Mouse (Mus musculus) right cerebral cortex, postnatal 4 days (tissue): ENCODE results near the gene Lactbl1.

Experiments
- DNase-seq: peaks from one replicate; pipeline ENCODE4 v3.0.0-alpha.2; 2022

Gene Lactbl1

DNA sequence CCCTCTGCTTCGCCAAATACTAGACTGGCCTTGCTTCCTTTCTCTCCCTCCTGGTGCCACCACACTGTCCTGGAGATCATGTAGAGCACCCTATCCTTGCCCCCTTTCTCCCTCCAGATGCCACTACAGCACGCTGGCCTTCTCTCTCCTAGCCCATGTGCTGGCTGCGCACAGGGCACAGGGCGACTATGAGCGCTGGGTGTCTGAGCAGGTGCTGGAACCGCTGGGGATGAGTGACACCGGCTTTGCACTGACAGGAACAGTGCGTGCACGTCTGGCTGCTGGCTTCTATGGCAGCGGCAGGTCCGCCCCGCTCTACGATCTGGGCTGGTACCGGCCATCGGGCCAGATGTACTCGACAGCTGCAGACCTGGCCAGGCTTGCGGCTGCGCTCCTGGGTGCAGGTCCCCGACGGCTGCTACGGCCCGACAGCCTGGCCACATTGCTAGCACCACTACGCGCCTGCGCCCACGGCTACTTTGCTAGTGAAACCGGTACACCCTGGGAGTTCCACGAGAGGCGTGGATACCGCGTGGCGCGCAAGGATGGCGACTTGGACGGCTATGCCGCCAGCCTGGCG, 14.7 kb downstream of the Lactbl1 start:
- no peak for DNase-seq

DNA sequence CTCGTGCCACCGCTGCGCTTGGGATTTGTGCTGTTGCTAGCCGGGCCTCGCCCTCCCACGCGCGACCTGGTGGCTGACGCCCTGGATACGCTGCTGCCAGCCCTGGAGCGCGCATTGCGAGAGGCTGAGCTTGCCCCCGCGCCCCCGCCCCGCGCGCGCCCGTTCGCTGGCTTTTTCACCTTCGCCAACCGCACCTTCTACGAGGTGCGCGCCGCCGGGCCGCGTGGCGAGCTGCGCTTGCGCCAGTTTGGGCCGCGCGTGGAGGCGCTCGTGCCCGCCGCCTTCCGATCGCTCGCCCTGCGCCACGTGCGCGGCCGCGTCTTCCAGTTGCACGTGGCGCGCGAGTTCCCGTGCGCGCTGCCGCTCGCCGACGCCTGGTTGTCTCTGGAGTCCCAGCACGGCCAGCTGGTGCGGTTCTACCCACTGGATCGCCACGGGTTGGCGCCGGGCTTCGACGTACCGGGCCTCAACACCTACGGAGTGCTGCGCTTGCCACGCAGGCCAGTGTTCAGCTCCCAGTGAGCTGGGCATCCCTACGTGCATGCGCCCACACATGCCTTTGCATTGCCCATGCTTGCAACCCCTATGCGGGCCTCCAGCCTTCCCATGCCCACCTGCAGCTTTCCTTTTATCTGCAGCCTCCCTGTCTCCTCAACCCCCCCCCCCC, 15.3 kb downstream of the Lactbl1 start:
- peak; percentile 84 for DNase-seq

DNA sequence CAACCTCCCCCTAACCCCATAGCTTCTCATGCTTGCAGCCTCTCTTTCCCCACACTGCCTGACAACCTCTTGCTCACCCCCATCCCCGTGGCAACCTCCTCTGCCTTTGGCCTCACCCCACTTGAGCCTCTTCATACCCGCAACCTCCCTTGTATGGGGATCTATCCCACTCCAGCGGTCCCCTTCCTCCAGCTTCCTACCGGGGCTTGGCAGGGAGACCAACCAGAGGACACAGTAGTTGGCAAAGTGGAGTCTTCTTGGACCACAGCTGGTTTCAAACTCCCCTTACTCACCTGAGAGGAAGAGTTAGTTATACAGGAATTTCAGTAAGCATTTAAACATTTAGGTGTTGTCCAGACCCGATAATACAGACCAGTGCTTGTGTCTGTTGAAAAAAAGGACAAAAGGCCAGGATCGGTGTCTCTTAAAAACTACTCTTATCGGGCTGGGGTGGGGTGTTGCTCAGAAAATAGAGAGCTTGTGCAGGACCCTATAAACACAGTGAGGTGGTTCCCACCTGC, 15.9 kb downstream of the Lactbl1 start:
- no peak for DNase-seq

DNA sequence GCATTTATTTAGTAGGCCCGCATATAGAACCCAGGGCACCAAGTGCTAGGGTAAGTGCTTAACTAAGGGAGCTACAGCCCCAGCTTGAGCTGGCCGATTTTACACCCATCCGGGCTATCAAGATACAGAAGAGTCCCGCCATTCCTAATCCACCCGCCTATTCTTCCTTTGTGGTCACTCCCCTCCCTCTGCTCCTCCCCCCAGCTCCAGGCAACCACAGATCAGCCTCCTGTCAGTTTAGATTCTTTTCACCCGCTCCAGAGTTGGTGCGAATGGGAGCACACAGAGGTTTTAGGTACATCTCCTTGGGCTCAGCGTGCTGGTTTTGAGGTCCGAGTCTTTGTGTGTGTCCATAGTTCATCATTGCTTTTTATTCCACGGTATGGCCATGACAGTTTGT, 16.5 kb downstream of the Lactbl1 start:
- DNase-seq: no peak

DNA sequence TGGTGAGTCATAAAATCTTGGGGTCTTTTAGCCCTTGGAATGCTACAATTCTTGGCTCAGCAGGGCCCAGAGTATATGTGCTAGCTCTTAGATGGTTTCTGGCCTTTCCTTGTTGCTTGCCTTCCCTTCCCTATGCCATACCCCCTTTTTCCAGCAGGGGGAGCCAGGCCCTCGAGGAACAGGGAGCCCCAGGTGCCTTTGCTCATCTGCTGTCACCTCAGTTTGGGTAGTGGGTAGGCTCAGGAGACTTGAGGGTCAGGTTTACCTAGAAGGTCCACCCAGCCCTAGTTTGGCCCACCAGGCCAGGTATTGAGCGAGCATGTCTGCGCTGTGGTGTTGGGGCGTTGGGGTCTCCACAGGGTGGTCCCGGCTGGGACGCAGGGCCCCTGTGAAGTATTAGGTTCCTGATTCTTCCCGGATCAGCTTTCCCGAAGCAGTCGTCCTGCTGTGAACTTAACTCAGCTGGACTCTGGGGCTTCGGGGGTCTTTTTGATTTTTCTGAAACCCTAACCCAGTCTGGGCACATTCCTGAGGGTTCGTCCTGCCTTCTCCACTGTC, 26.6 kb downstream of the Lactbl1 start:
- peak; percentile 94 for DNase-seq

DNA sequence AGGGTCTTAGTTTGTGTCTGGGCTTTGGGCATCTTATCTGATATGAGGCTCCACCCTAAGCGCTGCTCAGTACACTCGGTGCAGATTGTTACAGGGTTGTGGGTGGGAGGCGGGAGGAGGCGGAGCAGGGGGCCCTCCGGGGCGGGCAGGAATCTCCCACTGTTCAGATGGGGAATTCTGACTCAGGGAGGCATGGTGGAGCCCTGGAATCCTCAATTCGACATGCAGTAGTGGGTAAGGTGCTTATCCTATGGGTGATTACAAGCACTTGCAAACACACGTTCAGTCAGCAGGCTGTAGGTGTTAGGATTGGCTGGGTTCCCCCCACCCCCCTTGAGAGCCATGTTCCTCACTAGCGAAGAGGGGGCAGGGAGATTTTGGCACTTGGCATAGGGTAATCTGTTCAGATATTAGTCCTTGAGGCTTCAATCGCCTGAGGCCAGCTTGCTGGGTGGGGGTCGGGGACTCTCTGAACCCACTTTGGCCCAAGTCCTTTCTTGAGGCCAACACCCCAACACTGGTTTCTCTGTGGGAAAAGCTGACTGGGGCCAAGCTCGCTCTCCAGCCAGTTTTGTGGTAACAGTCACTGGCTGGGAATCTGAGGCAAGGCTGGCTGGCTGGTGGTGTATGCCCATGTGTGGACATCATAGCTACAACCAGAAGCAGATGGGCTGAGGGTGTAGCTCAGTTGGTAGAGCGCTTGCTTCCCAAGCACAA, 27.2 kb downstream of the Lactbl1 start:
- no peak for DNase-seq

DNA sequence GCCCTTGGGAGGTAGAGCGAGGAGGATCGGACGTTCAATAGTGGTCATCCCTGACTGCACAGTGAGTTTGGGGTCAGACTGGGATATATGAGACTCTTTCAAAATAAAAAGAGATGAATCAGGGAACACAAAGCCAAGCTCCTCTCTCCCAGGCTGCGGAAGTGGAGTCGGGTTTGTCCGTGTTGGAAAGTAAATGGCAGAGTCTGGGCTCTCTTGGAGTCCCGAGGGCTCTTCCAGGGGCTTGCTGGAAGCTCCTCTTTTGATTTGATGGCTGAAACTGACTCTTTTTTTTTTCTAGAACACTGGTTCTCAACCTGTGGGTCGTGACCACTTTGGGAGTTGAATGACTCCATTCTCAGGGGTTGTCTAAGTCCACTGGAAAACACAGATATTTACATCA, 27.8 kb downstream of the Lactbl1 start:
- no peak for DNase-seq

DNA sequence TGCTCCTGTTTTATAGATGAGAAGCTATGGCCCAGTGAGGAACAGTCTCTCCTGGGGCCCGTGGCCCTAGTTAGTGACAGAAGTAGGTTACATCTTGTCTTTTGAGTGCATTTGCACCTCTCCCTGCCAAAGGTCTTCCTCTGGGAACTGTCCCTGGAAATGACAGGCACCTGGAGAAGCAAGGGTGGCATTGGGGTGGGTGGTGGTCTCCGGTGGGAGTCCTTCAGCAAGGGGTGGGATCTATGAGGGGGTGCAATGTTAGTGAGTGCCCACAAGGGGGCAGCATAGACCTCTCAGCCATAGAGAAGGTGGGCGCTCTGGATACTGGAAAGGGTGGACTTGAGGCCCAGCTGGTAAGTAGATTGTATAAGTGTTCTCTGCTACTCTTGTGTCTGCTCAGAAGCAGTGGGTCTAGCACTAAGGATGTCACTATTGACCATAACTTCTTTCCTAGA, 29.0 kb downstream of the Lactbl1 start:
- DNase-seq: peak; percentile 64

DNA sequence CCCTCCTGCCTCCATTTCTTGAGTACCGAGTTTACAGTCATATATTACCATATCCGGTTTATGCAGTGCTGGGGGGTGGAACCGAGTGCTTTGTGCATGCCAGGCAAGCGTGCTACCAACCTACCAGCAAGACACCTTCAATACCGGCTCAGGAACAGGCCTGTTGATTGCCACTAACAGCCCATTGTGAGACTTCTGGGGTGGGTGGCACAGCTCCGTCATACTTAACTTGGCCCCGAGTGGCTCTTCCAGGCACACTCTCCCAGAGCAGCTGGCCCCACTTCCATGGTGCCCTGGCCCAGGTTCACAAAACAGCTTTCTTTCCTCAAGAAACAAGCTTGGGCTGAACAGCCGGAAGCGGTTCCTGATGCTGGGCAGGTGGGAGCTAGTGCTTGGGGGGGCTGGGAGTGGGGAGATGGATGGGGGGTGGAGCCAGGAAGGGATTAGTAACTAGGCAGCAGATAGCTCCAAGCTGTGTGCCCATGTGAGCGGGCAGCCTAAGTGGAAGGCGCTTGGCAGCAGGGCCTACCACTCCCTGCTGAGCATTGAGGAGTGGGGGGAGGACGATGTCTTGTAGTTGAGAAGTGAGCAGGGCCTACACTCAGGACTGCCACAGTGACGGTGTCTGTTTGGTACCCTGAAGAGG, 29.6 kb downstream of the Lactbl1 start:
- DNase-seq: peak; percentile 42

DNA sequence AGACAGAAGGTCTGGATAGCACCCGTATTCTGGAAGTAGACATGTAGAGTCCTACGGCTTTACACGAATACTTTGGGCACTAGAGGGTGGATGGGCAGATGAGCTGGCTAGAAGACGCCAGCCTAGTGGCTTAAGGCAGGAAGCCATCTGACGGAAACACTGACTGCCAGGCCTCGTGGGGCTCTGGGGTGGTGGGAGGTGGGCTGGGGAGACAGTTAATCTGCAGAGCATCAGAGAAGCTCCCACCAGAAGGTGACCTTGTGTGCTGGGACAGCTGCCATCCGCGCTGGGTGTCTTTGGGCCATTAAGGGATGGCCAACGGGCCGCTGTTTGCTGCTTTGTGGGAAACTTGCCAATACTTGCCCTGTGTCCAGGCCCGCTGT, 30.1 kb downstream of the Lactbl1 start:
- no peak for DNase-seq

DNA sequence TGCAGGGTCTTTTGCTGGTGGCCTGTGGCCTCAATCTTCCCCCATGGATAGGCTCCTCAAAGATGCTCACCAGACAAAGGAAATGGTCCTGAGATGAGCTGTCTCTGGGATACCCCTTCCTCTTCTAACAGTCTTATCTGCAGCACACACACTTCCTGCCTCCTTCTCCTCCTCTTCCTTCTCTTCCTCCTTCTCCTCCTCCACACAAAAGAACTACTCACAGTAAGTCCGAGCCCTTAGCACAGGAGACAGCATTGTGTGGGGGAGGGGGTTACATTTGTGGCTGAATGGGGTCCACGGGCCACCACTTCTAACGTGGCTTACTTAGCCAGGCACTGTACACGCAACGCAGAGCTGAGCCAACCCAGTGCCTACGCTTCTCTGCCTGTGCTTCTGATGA, 30.6 kb downstream of the Lactbl1 start:
- no peak for DNase-seq

DNA sequence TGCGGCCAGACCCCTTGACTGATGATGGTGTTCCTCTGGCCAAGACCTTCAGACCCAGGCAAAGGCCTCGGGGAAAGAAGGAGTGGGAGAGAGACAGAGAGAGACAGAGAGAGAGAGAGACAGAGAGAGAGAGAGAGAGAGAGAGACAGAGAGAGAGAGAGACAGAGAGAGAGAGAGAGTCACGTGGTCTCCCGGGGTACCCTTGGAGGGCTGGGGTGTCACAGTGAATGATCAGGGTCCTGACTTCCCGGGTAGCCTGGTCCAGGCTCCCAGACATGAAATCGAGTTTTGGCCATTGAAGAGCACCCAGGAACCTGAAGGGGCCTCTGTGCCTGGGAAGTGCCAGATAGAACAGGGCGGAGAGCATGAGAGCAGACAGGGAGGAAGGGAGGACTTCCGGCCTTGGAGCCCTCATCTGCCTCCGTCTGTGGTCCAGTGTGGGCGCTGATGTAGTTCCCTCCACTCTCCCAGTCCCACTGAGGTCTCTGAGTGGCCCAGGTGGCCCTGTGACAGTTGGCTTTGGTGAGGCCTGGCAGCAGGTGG, 31.3 kb downstream of the Lactbl1 start:
- DNase-seq: no peak

DNA sequence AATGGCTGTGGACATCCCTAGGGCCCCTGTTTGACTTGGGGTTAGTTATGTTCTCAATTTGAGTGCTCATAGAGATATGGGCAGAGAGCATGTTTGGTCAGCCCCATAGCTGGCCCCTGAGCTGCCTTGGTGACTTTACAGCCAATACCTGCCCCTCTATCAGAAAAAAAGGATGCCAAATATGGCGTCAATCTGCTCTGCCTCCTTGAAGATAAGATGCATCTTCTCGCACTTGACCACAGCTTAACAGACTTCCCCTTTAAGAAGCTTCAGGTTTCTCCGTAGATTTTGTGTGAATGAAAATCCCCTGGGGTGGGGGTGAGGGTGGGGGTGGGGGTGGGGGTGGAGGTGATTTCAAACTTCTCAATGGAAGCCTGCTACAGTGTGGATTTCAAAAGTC, 35.5 kb downstream of the Lactbl1 start:
- no peak for DNase-seq

DNA sequence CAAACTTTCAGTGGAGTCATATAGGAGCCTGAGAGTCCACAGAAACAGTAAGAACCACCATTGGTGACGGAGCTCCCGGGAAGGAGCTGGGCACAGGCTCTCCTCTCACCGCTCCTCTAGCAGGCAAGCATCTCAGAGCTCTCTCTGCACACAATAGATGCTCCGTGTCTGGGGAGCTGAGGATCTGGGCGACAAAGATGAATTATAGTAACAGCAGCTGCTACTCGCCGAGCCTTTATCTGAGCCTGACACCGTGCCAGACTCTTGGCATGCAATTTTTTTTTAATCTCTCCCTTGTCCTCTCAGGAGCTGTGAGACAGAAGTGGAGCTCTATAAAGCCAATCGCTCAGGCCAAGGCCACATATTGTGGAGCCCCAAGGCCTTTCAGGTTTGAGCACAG, 42.6 kb downstream of the Lactbl1 start:
- DNase-seq: peak; percentile 58

DNA sequence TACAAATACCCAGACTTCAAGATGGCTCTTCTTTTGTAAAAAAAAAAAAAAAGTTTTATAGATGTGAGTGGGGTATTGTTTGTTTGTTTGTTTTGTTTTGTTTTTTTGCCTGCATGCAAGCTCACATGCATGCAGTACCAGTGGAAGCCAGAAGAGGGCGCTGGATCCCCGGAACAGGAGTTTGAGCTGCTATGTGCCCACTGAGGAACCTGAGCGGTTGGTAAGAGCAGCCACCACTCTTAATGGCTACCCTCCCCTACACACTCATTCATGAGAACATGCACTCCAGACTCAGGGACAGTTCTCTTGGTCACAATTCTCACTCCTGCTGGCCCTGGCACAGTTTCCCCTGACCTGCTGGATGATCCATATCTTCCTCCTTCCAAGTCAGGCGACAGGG, 43.6 kb downstream of the Lactbl1 start:
- DNase-seq: peak; percentile 51

DNA sequence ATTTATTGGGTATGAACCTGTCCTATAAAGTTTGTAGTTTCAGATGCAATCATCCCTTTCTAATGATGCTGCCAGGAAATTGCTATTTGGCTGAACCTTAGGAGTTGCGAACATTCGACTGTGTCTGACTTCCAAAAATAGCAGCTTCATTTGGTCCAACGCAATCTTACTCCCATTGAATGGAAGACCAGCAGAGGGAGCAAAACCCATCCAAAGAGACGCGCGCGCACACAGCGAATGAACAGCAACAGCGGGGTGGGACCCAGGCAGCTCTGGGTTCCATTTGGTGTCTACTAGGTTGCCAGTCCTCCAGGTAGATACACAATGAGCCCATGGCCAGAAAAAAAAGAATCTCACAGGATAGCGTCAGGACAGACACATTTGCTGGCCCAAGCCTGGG, 45.3 kb downstream of the Lactbl1 start:
- no peak for DNase-seq

DNA sequence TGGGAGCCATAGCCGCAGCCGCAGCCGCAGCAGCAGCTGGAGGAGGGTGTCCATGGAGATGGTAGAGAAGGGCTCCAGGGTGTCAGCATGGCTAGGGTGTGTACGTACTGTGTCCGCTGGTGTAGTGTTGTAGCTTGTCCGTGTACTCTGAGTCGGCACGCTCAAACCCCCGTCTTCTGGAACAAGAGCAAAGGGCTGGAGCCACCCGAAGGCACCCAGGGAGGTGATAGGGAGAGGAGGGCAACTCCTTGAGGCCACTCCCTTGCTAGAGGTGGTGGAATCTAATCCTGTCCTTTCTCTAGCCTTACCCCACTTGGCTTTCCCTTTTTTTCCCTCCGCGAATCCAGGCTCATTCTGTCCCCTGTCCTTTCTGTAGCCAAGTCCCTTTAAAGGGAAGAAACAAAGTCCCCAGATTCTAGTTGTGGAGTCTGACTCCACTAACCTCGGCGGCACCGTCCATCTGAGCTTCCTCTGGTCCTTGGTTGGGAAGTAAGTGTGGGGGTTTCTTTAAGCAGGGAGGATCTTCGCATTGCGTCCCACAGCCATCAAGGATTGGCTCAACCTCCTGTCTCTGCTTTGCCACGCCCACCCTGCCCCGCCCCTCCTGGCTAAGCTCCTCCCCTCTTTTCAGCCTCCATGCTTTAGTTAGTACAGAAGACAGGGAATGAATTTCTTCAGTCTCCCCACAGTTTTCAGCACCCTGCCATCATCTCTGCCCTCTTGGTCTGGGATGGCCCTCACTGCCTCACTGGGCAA, 50.1 kb downstream of the Lactbl1 start:
- no peak for DNase-seq

DNA sequence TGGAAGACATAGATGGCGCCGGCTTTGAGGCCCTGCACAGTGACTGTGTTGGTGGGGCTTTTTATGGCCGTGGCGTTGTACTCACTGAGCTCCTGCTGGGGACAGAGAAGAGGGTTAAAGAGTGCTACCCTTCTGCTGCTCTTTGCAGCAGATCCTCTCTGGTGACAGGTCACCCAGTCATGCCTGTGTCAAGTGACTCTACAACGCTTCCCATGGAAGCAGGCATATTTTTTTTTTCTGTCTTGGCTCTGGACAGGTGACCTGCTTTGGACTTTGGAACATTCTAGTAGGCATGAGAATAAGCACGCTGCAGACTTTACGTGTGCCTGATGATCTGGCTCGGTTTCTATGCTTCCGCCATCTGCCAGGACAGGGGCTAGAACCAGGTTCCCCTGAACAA, 53.0 kb downstream of the Lactbl1 start:
- no peak for DNase-seq

DNA sequence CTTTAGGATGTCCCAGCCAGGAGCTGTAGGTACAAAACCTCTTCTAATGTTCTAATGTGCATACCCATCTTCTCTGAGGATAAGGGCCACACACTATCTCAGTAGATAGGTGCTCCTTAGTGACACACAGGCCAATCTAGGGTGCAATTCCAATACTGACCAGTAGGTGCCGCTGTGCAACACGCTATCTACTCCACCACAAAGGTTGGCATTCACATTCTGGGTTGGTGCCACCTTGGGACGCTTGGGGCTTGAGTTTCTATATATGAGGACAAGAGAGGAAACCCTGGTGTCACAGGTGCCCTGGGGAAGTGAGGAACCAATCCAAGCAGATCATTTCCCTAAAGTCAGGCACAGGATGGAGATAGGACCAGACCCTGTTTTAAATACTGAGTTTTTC, 56.1 kb downstream of the Lactbl1 start:
- DNase-seq: peak; percentile 93

DNA sequence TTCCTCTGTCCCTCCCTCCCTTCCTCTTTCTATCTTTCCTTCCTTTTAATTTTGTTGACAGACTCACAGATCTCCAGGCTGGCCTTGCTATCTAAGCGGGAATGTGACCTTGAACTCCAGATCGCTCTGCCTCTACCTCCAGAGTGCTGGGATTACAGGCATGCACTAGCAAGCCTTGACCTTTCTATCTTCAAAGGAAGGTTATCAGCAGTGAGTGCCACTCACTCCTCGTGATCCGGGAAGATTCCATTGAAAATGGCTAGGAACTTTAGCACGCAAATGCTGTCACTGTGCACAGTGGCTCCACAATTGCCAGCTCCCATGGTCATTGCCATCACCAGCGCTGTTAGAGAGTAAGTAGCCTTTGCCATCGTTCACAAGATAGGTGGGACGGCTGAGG, 56.8 kb downstream of the Lactbl1 start:
- DNase-seq: no peak

DNA sequence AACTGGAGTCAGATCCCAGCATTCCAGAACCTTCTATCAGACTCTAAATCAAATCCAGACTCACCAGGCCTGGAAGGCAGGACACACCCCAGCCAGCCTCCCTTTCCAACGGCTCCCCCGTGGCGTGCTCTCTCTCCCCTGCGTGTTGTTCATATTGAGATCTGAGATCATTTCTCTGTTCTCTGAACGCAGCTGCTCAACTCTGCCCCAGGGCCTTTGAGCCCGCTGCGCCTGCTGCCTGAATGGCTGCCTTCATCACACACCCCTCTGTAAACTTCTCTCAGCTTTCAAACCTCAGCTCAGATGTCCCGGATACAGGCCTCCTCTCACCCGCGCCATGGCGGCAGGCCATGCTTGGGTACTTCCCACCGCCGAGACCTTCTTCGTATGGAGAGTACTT, 58.2 kb downstream of the Lactbl1 start:
- no peak for DNase-seq

DNA sequence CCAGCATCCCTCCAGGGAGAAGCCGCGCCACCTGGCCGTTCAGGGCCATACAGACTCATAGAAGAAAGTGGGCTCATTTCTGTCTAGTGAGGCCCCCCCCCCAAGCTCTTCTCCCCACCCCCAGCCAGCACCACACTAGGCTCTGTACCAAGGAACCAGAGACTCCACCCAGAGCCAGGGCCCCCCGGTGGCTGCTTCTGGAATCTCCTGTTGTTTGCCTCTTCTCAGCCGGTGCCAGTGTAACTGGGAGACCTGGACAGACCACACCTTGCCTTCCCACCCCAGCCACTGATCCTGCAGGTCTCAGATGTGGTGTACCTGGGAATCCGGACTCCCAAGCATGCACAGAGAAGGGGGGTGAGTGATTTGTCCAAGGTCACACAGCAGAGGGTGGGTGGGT, 62.1 kb downstream of the Lactbl1 start:
- DNase-seq: peak; percentile 33
